Mouse (Mus musculus): ENCODE data around the gene Ank. TPM values are rescaled to one million over a fixed set of nuclear protein-coding genes. Genes with fewer than 3 reads are reported as not detected.

Gene Ank
- polyA plus RNA-seq, 1 experiment, result 222 TPM

GRCm38 (mm10) chr15:27481956-27482355 is 15.5 kb downstream of the Ank start:
- Histone ChIP-seq H3K4me1 (ENCODE audit: control insufficient read depth, insufficient read depth, low read length) (peaks cover 58% of the 10 kb centered on the region), H3K4me3 (replicated peaks; ENCODE audit: insufficient read depth, low read depth, low read length) (no peak overlapping the region), H3K27ac (ENCODE audit: insufficient read depth, low read length) (peak overlapping the region; percentile 63), H3K27me3 (ENCODE audit: control insufficient read depth, insufficient read depth, low read length) (no peaks in the 10 kb centered on the region)
- 42% methylated on average over 4 of the region's 4 CpGs for WGBS
- TF ChIP-seq CTCF (IDR thresholded peaks at IDR 0.05; ENCODE audit: borderline replicate concordance, insufficient read depth, low read depth, low read length) (no peak), POLR2A (IDR thresholded peaks at IDR 0.05; ENCODE audit: borderline replicate concordance, insufficient read depth, low read length) (no peak)
- DNase-seq, result peak; percentile 49 to 71

GRCm38 (mm10) chr15:27483183-27483582 is 16.7 kb downstream of the Ank start:
- H3K27ac ChIP-seq (ENCODE audit: insufficient read depth, low read length), result no peak overlapping the region
- WGBS, result 87% methylated on average over 3 of the region's 3 CpGs
- peaks cover 65% of the 10 kb centered on the region for H3K4me1 ChIP-seq (ENCODE audit: control insufficient read depth, insufficient read depth, low read length)
- no peak for DNase-seq
- no peak overlapping the region for H3K4me3 ChIP-seq (replicated peaks; ENCODE audit: insufficient read depth, low read depth, low read length)
- TF ChIP-seq POLR2A (IDR thresholded peaks at IDR 0.05; ENCODE audit: borderline replicate concordance, insufficient read depth, low read length), result no peak
- no peak for TF ChIP-seq CTCF (IDR thresholded peaks at IDR 0.05; ENCODE audit: borderline replicate concordance, insufficient read depth, low read depth, low read length)
- H3K27me3 ChIP-seq (ENCODE audit: control insufficient read depth, insufficient read depth, low read length), result no peaks in the 10 kb centered on the region

- no peaks in the 10 kb centered on the region for H3K27me3 ChIP-seq (ENCODE audit: control insufficient read depth, insufficient read depth, low read length)
- no peak for DNase-seq
- TF ChIP-seq POLR2A (IDR thresholded peaks at IDR 0.05; ENCODE audit: borderline replicate concordance, insufficient read depth, low read length) (no peak), CTCF (IDR thresholded peaks at IDR 0.05; ENCODE audit: borderline replicate concordance, insufficient read depth, low read depth, low read length) (no peak)
- WGBS, result 21% methylated on average over 12 of the region's 12 CpGs
- peak overlapping the region; percentile 17; the same call in 1 of the 2 replicates for H3K27ac ChIP-seq (ENCODE audit: insufficient read depth, low read length)
- no peak overlapping the region for H3K4me3 ChIP-seq (replicated peaks; ENCODE audit: insufficient read depth, low read depth, low read length)
- peaks cover 72% of the 10 kb centered on the region for H3K4me1 ChIP-seq (ENCODE audit: control insufficient read depth, insufficient read depth, low read length)
These were observed 19.2 kb downstream of the Ank start for GRCm38 (mm10) chr15:27485567-27486278.

- TF ChIP-seq CTCF (IDR thresholded peaks at IDR 0.05; ENCODE audit: borderline replicate concordance, insufficient read depth, low read depth, low read length), result no peak
- no peak for TF ChIP-seq POLR2A (IDR thresholded peaks at IDR 0.05; ENCODE audit: borderline replicate concordance, insufficient read depth, low read length)
- no peak for DNase-seq
- Histone ChIP-seq H3K4me1 (ENCODE audit: control insufficient read depth, insufficient read depth, low read length) (peaks cover 72% of the 10 kb centered on the region), H3K27ac (ENCODE audit: insufficient read depth, low read length) (peak overlapping the region; percentile 17; the same call in 1 of the 2 replicates), H3K27me3 (ENCODE audit: control insufficient read depth, insufficient read depth, low read length) (no peaks in the 10 kb centered on the region), H3K4me3 (replicated peaks; ENCODE audit: insufficient read depth, low read depth, low read length) (no peak overlapping the region)
- 67% methylated on average over 5 of the region's 5 CpGs for WGBS
These were observed 19.8 kb downstream of the Ank start for GRCm38 (mm10) chr15:27486279-27486618.

GRCm38 (mm10) chr15:27487059-27487458 is 20.6 kb downstream of the Ank start:
- Histone ChIP-seq H3K4me3 (replicated peaks; ENCODE audit: insufficient read depth, low read depth, low read length) (no peak overlapping the region), H3K27me3 (ENCODE audit: control insufficient read depth, insufficient read depth, low read length) (no peaks in the 10 kb centered on the region), H3K4me1 (ENCODE audit: control insufficient read depth, insufficient read depth, low read length) (peaks cover 64% of the 10 kb centered on the region), H3K27ac (ENCODE audit: insufficient read depth, low read length) (no peak overlapping the region)
- TF ChIP-seq CTCF (IDR thresholded peaks at IDR 0.05; ENCODE audit: borderline replicate concordance, insufficient read depth, low read depth, low read length) (0 out of 2 replicates have a peak, but pooled peaks have one; percentile 2), POLR2A (IDR thresholded peaks at IDR 0.05; ENCODE audit: borderline replicate concordance, insufficient read depth, low read length) (no peak)
- 44% methylated on average over 8 of the region's 8 CpGs for WGBS
- DNase-seq, result no peak

- TF ChIP-seq CTCF (IDR thresholded peaks at IDR 0.05; ENCODE audit: borderline replicate concordance, insufficient read depth, low read depth, low read length) (no peak), POLR2A (IDR thresholded peaks at IDR 0.05; ENCODE audit: borderline replicate concordance, insufficient read depth, low read length) (no peak)
- Histone ChIP-seq H3K27me3 (ENCODE audit: control insufficient read depth, insufficient read depth, low read length) (no peaks in the 10 kb centered on the region), H3K27ac (ENCODE audit: insufficient read depth, low read length) (peak overlapping the region; percentile 55), H3K4me1 (ENCODE audit: control insufficient read depth, insufficient read depth, low read length) (peaks cover 67% of the 10 kb centered on the region), H3K4me3 (replicated peaks; ENCODE audit: insufficient read depth, low read depth, low read length) (no peak overlapping the region)
- peak; percentile 84 to 89 for DNase-seq
- 4% methylated on average over 10 of the region's 10 CpGs for WGBS
These were observed 21.6 kb downstream of the Ank start for GRCm38 (mm10) chr15:27488042-27488441.

- H3K27ac ChIP-seq (ENCODE audit: insufficient read depth, low read length), result no peak overlapping the region
- peaks cover 67% of the 10 kb centered on the region for H3K4me1 ChIP-seq (ENCODE audit: control insufficient read depth, insufficient read depth, low read length)
- no peak for DNase-seq
- whole genome bisulfite sequencing, result 61% methylated on average over 9 of the region's 9 CpGs
- no peak overlapping the region for H3K4me3 ChIP-seq (replicated peaks; ENCODE audit: insufficient read depth, low read depth, low read length)
- TF ChIP-seq POLR2A (IDR thresholded peaks at IDR 0.05; ENCODE audit: borderline replicate concordance, insufficient read depth, low read length), result no peak
- no peak for TF ChIP-seq CTCF (IDR thresholded peaks at IDR 0.05; ENCODE audit: borderline replicate concordance, insufficient read depth, low read depth, low read length)
- no peaks in the 10 kb centered on the region for H3K27me3 ChIP-seq (ENCODE audit: control insufficient read depth, insufficient read depth, low read length)
These were observed 24.2 kb downstream of the Ank start for GRCm38 (mm10) chr15:27490676-27491075.

- Histone ChIP-seq H3K27me3 (ENCODE audit: control insufficient read depth, insufficient read depth, low read length) (no peaks in the 10 kb centered on the region), H3K27ac (ENCODE audit: insufficient read depth, low read length) (no peak overlapping the region), H3K4me1 (ENCODE audit: control insufficient read depth, insufficient read depth, low read length) (peaks cover 67% of the 10 kb centered on the region), H3K4me3 (replicated peaks; ENCODE audit: insufficient read depth, low read depth, low read length) (no peak overlapping the region)
- TF ChIP-seq CTCF (IDR thresholded peaks at IDR 0.05; ENCODE audit: borderline replicate concordance, insufficient read depth, low read depth, low read length) (no peak), POLR2A (IDR thresholded peaks at IDR 0.05; ENCODE audit: borderline replicate concordance, insufficient read depth, low read length) (no peak)
- 91% methylated on average over 8 of the region's 8 CpGs for WGBS
- DNase-seq, result no peak
These were observed 25.1 kb downstream of the Ank start for GRCm38 (mm10) chr15:27491425-27492070.
